Mouse (Mus musculus) myocyte (in vitro differentiated cells): ENCODE results near the gene 9230112D13Rik. TPM values are rescaled to one million over a fixed set of nuclear protein-coding genes. Genes with fewer than 3 reads are reported as not detected.
A peak's percentile ranks its signal among the peaks of the same experiment; 100 is the strongest.

Source experiments
- H3K27me3 ChIP-seq: one replicate; pipeline ENCODE4 v1.6.1; 2011; ENCODE audit not compliant: control insufficient read depth, insufficient read depth, insufficient read length
- H3K36me3 ChIP-seq: one replicate; pipeline ENCODE4 v1.6.1; 2011; ENCODE audit not compliant: control insufficient read depth, insufficient read depth
- H3K4me2 ChIP-seq: one replicate; pipeline ENCODE4 v1.6.1; 2011; ENCODE audit warnings: low read depth, control low read depth
- H3K4me3 ChIP-seq: one replicate; pipeline ENCODE4 v1.5.1; 2011; ENCODE audit warnings: mild to moderate bottlenecking, control low read depth, moderate library complexity
- H3K79me2 ChIP-seq: one replicate; pipeline ENCODE4 v1.6.1; 2011; ENCODE audit not compliant: control insufficient read depth, insufficient read depth
- H3ac ChIP-seq: one replicate; pipeline ENCODE4 v1.6.1; 2011; ENCODE audit not compliant: control insufficient read depth, insufficient read length
- CEBPB ChIP-seq: IDR thresholded peaks from 2 replicates; pipeline ENCODE4 v1.6.1; 2011; ENCODE audit warnings: mild to moderate bottlenecking, moderate library complexity; ENCODE audit not compliant: poor library complexity, insufficient read depth, severe bottlenecking
- E2F4 ChIP-seq: IDR thresholded peaks from one replicate; pipeline ENCODE4 v1.6.1; 2011; ENCODE audit warnings: mild to moderate bottlenecking, control low read depth, moderate library complexity; ENCODE audit not compliant: insufficient read depth
- MAX ChIP-seq: IDR thresholded peaks from one replicate; pipeline ENCODE4 v1.6.1; 2011; ENCODE audit warnings: low read depth, mild to moderate bottlenecking, control low read depth
- MYOD1 ChIP-seq, 3 experiments: IDR thresholded peaks; one replicate each; pipeline ENCODE4 v1.6.1; 2011; ENCODE audit warnings: control low read depth in 2 of 3, low read depth in 2 of 3, mild to moderate bottlenecking in 2 of 3, moderate library complexity in 1 of 3; ENCODE audit not compliant: insufficient read length in 2 of 3, control insufficient read depth in 1 of 3
- MYOG ChIP-seq, 3 experiments: IDR thresholded peaks; one replicate each; pipeline ENCODE4 v1.6.1; 2011; ENCODE audit warnings: control low read depth in 2 of 3, low read depth in 2 of 3, mild to moderate bottlenecking in 2 of 3; ENCODE audit not compliant: insufficient read length in 2 of 3, control insufficient read depth in 1 of 3, insufficient read depth in 1 of 3
- POLR2A ChIP-seq: IDR thresholded peaks from one replicate; pipeline ENCODE4 v1.6.1; 2011; ENCODE audit warnings: low read depth, mild to moderate bottlenecking, control low read depth, moderate library complexity; ENCODE audit not compliant: insufficient read length
- POLR2AphosphoS2 ChIP-seq: IDR thresholded peaks from one replicate; pipeline ENCODE4 v1.6.1; 2011; ENCODE audit warnings: low read depth, control low read depth; ENCODE audit not compliant: insufficient read length
- REST ChIP-seq: IDR thresholded peaks from one replicate; pipeline ENCODE4 v1.6.1; 2011; ENCODE audit warnings: mild to moderate bottlenecking, control low read depth, moderate library complexity; ENCODE audit not compliant: insufficient read depth, insufficient read length
- SRF ChIP-seq: IDR thresholded peaks from one replicate; pipeline ENCODE4 v1.6.1; 2011; ENCODE audit warnings: low read depth; ENCODE audit not compliant: control insufficient read depth, insufficient read length
- TCF12 ChIP-seq: IDR thresholded peaks from one replicate; pipeline ENCODE4 v1.6.1; 2011; ENCODE audit warnings: mild to moderate bottlenecking, control low read depth; ENCODE audit not compliant: poor library complexity, insufficient read depth, severe bottlenecking
- TCF3 ChIP-seq: IDR thresholded peaks from one replicate; pipeline ENCODE4 v1.6.1; 2011; ENCODE audit warnings: low read depth, control low read depth; ENCODE audit not compliant: insufficient read length
- USF1 ChIP-seq: IDR thresholded peaks from one replicate; pipeline ENCODE4 v1.6.1; 2011; ENCODE audit warnings: low read depth, mild to moderate bottlenecking, control low read depth, moderate library complexity
- polyA plus RNA-seq: library from polyadenylated mRNA; unstranded; fragments of >200 nt; fragmentation: generic; extraction: Trizol; gene quantifications from one replicate; pipeline ENCODE4 v1.2.1, GENCODE M21; 2012; ENCODE audit warnings: missing spikeins

Gene 9230112D13Rik
- polyA plus RNA-seq, 1 experiment = not detected

DNA sequence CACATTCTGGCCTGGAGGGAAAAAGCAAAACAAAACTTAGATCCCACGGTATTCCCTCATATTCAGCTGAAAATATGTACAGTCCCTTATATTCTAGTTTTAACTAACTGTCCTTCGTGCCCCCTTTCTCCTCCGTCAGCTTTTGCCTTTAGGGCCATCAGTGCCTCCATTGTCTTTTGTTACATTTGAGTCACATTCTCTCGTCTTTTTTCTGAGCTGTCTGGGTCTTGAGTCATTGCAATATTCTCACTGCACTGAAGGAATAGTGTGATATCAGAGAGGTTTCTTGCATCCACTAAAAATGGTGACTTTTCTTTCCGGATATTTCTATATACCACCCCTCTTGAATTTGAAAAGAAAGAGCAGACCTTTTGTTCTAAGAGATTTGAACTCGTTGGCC lies 18.8 kb downstream of the 9230112D13Rik start:
- Histone ChIP-seq H3K79me2 (peaks cover 31% of the 10 kb centered on the region), H3K36me3 (no peaks in the 10 kb centered on the region), H3K27me3 (no peaks in the 10 kb centered on the region), H3K4me3 (peak overlapping the region; percentile 69), H3ac (no peak overlapping the region), H3K4me2 (peak overlapping the region; percentile 85)
- TF ChIP-seq REST (no peak), MAX (no peak), TCF3 (no peak), SRF (no peak), POLR2A (no peak), MYOD1 (IDR thresholded peaks at IDR 0.05; ENCODE audit: control insufficient read depth in 1 of 3, insufficient read length in 2 of 3, low read depth in 2 of 3) (no peak), MYOG (IDR thresholded peaks at IDR 0.05; ENCODE audit: control insufficient read depth in 1 of 3, insufficient read depth in 1 of 3, insufficient read length in 2 of 3, low read depth in 2 of 3) (no peak)

DNA sequence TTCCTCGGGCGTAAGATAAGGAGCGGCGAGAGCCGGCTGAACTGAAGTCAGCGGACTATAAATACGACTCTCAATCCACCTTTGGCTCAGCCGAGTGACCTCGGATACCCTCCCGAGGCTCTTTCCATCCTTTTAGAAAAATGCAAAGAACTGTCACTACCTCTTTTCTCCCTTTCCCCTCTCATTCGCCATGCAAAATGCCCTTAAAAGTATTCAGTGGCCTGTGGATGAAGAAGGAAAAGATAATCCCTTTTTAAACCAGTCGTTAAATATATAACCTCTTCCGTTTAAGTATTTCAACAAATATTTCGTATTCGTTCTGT lies 19.3 kb downstream of the 9230112D13Rik start, which contains the start of gene Bmpr1a:
Gene Bmpr1a (minus strand): TSS at position 17 of the 323 bp plus-strand sequence.
- H3K27me3 ChIP-seq = no peaks in the 10 kb centered on the region
- H3K36me3 ChIP-seq = no peaks in the 10 kb centered on the region
- H3ac ChIP-seq = peak within 1 kb of the TSS; percentile 96
- peak within 1 kb of the TSS; percentile 85 for H3K4me2 ChIP-seq
- H3K79me2 ChIP-seq = peaks cover 35% of the 10 kb centered on the region
- peak within 1 kb of the TSS; percentile 69 for H3K4me3 ChIP-seq
- TF ChIP-seq POLR2A (no peak), POLR2AphosphoS2 (peak; percentile 1)

DNA sequence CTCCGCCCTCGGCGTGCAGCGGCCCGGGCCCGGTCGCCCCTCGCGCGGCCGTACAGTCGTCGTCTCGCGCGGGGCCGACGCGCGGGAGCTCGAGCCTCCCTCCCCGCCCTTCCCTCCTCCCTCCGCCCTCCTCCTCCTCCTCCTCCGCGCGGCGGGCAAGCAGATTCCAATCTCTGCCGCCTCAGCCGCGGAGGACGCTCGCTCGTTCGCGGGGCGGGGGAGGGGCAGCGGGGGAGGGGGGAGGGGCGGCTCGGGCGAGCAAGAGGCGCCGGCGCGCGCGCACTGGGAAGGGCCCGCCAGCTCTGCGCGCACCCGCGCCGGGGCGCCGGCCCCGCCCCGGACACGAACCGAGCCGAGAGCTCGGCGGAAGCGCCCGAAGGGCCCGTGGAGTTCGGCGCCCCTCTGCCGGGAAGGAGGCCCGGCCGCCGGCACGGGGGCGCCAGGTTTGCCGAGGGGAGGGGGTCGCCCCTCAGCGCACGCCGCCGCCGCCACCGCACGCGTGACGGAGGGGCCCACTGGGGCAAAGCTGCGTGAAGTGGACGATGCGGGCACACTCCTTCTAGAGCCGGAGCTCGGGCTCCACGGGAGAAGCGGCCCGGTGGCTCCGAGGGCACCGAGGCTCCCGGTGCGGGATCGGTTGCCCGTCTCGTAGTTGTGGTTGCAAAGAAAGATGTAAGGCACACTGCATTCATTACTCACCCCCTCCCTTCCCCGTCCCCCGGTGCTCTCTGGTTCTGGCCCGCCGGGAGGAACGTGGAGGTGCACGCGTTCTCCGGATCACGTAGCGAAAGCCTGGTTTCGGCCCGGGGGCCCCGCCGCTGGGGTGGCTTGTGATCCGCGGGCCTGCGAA lies 19.9 kb downstream of the 9230112D13Rik start:
- H3ac ChIP-seq = peak overlapping the region; percentile 96
- peaks cover 41% of the 10 kb centered on the region for H3K79me2 ChIP-seq
- H3K27me3 ChIP-seq = no peaks in the 10 kb centered on the region
- peak overlapping the region; percentile 85 for H3K4me2 ChIP-seq
- no peaks in the 10 kb centered on the region for H3K36me3 ChIP-seq
- TF ChIP-seq USF1 (no peak), POLR2AphosphoS2 (peak; percentile 54), MAX (no peak), SRF (no peak), TCF12 (no peak), MYOD1 (IDR thresholded peaks at IDR 0.05; ENCODE audit: control insufficient read depth in 1 of 3, insufficient read length in 2 of 3, low read depth in 2 of 3) (peak in 1 of 3 experiments; percentile 2), POLR2A (peak; percentile 65), E2F4 (no peak), TCF3 (no peak), CEBPB (no peak), MYOG (IDR thresholded peaks at IDR 0.05; ENCODE audit: control insufficient read depth in 1 of 3, insufficient read depth in 1 of 3, insufficient read length in 2 of 3, low read depth in 2 of 3) (no peak), REST (no peak)
- H3K4me3 ChIP-seq = peak overlapping the region; percentile 69

DNA sequence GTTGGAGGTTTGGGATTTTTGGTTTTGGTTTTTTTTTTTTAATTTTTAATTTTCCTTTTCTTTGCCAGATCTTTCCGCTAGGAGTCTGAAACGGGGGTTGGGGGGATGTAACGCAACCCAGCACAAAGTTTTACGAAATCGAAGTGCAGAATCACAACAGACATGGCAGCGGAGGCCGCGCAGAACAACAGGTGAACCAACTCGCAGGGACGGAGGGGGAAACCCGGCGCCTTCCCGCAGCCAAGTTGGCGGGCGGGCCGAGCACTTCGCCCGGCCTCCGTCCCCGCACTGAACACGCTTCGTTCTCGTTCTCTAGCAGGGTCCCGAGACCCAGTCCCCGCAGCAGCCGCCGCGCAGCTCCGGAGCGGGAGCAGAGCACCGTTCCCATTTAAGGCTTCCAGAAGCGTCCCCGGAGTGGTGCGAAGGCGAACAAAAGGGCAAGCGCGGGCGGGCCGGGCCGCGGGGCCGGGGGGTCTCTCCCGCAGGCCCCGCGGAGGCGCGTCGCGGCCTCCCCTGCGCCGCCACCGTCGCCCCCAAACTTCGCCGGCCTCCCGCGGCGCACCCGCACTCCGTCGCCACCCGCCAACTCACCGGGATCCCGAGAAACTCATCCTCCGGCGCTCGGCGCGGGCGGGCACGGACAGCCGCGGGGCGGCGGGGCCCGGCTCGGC lies 20.7 kb downstream of the 9230112D13Rik start:
- no peaks in the 10 kb centered on the region for H3K36me3 ChIP-seq
- peaks cover 49% of the 10 kb centered on the region for H3K79me2 ChIP-seq
- TF ChIP-seq REST = no peak
- TF ChIP-seq POLR2A = peak; percentile 27
- no peak for TF ChIP-seq USF1
- TF ChIP-seq MAX = no peak
- TF ChIP-seq CEBPB = no peak
- no peak for TF ChIP-seq E2F4
- peak in 2 of 3 experiments; percentile 62 to 79 for TF ChIP-seq MYOD1 (IDR thresholded peaks at IDR 0.05; ENCODE audit: control insufficient read depth in 1 of 3, insufficient read length in 2 of 3, low read depth in 2 of 3)
- TF ChIP-seq MYOG (IDR thresholded peaks at IDR 0.05; ENCODE audit: control insufficient read depth in 1 of 3, insufficient read depth in 1 of 3, insufficient read length in 2 of 3, low read depth in 2 of 3) = peak in 1 of 3 experiments; percentile 70
- TF ChIP-seq POLR2AphosphoS2 = peak; percentile 27
- TF ChIP-seq TCF12 = no peak
- TF ChIP-seq TCF3 = no peak
- no peak for TF ChIP-seq SRF
- peak overlapping the region; percentile 69 for H3K4me3 ChIP-seq
- no peaks in the 10 kb centered on the region for H3K27me3 ChIP-seq
- peak overlapping the region; percentile 96 for H3ac ChIP-seq
- H3K4me2 ChIP-seq = peak overlapping the region; percentile 76

DNA sequence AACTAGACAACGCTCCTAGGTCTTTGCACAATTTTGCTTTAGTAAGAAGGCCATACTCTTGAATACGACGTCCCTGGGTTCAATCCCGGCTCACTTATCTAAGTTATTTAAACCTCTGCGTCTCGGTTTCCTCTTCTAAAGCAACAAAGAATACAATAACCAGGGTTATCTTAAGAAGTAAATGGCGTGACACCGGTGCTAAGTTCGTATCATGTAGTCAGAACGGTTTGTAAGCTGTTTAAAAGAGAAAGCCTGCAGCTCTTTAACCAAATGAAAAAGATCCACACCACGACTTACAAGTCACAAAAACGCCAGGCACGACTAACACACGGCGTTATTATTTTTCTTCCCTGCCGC lies 21.2 kb downstream of the 9230112D13Rik start:
- no peaks in the 10 kb centered on the region for H3K27me3 ChIP-seq
- peaks cover 54% of the 10 kb centered on the region for H3K79me2 ChIP-seq
- peak overlapping the region; percentile 69 for H3K4me3 ChIP-seq
- peak overlapping the region; percentile 76 for H3K4me2 ChIP-seq
- H3ac ChIP-seq = peak overlapping the region; percentile 96
- TF ChIP-seq POLR2AphosphoS2 (no peak), POLR2A (no peak), MYOG (IDR thresholded peaks at IDR 0.05; ENCODE audit: control insufficient read depth in 1 of 3, insufficient read depth in 1 of 3, insufficient read length in 2 of 3, low read depth in 2 of 3) (no peak), TCF3 (no peak), MAX (no peak), E2F4 (no peak), TCF12 (no peak), SRF (no peak), REST (no peak), CEBPB (no peak), USF1 (no peak), MYOD1 (IDR thresholded peaks at IDR 0.05; ENCODE audit: control insufficient read depth in 1 of 3, insufficient read length in 2 of 3, low read depth in 2 of 3) (no peak)
- H3K36me3 ChIP-seq = no peaks in the 10 kb centered on the region
